Mouse (Mus musculus): ENCODE measurements around the gene Zfp456. TPM values are rescaled to one million over a fixed set of nuclear protein-coding genes. Genes with fewer than 3 reads are reported as not detected.
"Not testable (repeated sequence)": the region's sequence is repeated elsewhere in the genome, so short reads cannot be mapped to it uniquely, and the experiment has no call there.

Gene Zfp456
- 1.3 and 2.2 TPM in 2 replicates for polyA plus RNA-seq (2014; fragmentation: Nextera tagmentation; extraction: Ambion mirVana)

- not testable (repeated sequence) for H3K27me3 ChIP-seq (ENCODE audit: control insufficient read depth, insufficient read depth, low read length)
- peak within 1 kb of the TSS; percentile 37; the same call in 1 of the 2 replicates for H3K9ac ChIP-seq (ENCODE audit: low read depth, low read length)
- peak; percentile 97 for ATAC-seq (ENCODE audit: low FRiP score, low TSS enrichment)
These were observed at the start of gene Zfp456, which contains the start of gene Gm28041 for GRCm38 (mm10) chr13:67375050-67375911. TSS of gene Zfp456 (minus strand) at chr13:67375810. TSS of gene Gm28041 (minus strand) at chr13:67375733.

GRCm38 (mm10) chr13:67422532-67422931, 46.9 kb upstream of the Zfp456 start:
- H3K9ac ChIP-seq (ENCODE audit: low read depth, low read length); H3K4me1 ChIP-seq (ENCODE audit: control insufficient read depth, insufficient read depth, low read length); H3K4me2 ChIP-seq (replicated peaks; ENCODE audit: low read depth, low read length); H3K4me3 ChIP-seq (ENCODE audit: low read length); H3K27ac ChIP-seq (ENCODE audit: low read depth, low read length); H3K9me3 ChIP-seq (ENCODE audit: control insufficient read depth, low read length); H3K27me3 ChIP-seq (ENCODE audit: control insufficient read depth, insufficient read depth, low read length); ATAC-seq (ENCODE audit: low FRiP score, low TSS enrichment); H3K36me3 ChIP-seq (ENCODE audit: control insufficient read depth, insufficient read depth, low read length): not testable (repeated sequence)
- WGBS: 86% methylated on average over 2 of the region's 2 CpGs

More at GRCm38 (mm10) chr13:67375050-67375911, at the start of gene Zfp456, which contains the start of gene Gm28041:
- Histone ChIP-seq H3K4me2 (replicated peaks; ENCODE audit: low read depth, low read length) (peak within 1 kb of the TSS; percentile 46), H3K4me3 (ENCODE audit: low read length) (peak within 1 kb of the TSS; percentile 49)
- H3K36me3 ChIP-seq (ENCODE audit: control insufficient read depth, insufficient read depth, low read length); H3K4me1 ChIP-seq (ENCODE audit: control insufficient read depth, insufficient read depth, low read length); H3K9me3 ChIP-seq (ENCODE audit: control insufficient read depth, low read length); H3K27ac ChIP-seq (ENCODE audit: low read depth, low read length): not testable (repeated sequence)
- WGBS: 15% methylated on average over 13 of the region's 15 CpGs

GRCm38 (mm10) chr13:67421207-67421857, 45.7 kb upstream of the Zfp456 start, which contains the start of gene Zfp459:
TSS of gene Zfp459 (minus strand) at chr13:67421418.
- Histone ChIP-seq H3K4me2 (replicated peaks; ENCODE audit: low read depth, low read length) (peak within 1 kb of the TSS; percentile 59), H3K36me3 (ENCODE audit: control insufficient read depth, insufficient read depth, low read length) (no peaks in the 10 kb centered on the region), H3K9me3 (ENCODE audit: control insufficient read depth, low read length) (no peaks in the 10 kb centered on the region), H3K27ac (ENCODE audit: low read depth, low read length) (no peak within 1 kb of the TSS), H3K9ac (ENCODE audit: low read depth, low read length) (peak within 1 kb of the TSS; percentile 37), H3K4me3 (ENCODE audit: low read length) (peak within 1 kb of the TSS; percentile 49), H3K27me3 (ENCODE audit: control insufficient read depth, insufficient read depth, low read length) (no peaks in the 10 kb centered on the region), H3K4me1 (ENCODE audit: control insufficient read depth, insufficient read depth, low read length) (no peaks in the 10 kb centered on the region)
- WGBS: 2% methylated on average over 22 of the region's 22 CpGs
- ATAC-seq (ENCODE audit: low FRiP score, low TSS enrichment): peak; percentile 91

GRCm38 (mm10) chr13:67420558-67421206, 45.1 kb upstream of the Zfp456 start:
- Histone ChIP-seq H3K27me3 (ENCODE audit: control insufficient read depth, insufficient read depth, low read length) (no peaks in the 10 kb centered on the region), H3K4me2 (replicated peaks; ENCODE audit: low read depth, low read length) (peak overlapping the region; percentile 59), H3K4me1 (ENCODE audit: control insufficient read depth, insufficient read depth, low read length) (no peaks in the 10 kb centered on the region), H3K9ac (ENCODE audit: low read depth, low read length) (peak overlapping the region; percentile 37), H3K36me3 (ENCODE audit: control insufficient read depth, insufficient read depth, low read length) (no peaks in the 10 kb centered on the region), H3K4me3 (ENCODE audit: low read length) (peak overlapping the region; percentile 49), H3K9me3 (ENCODE audit: control insufficient read depth, low read length) (no peaks in the 10 kb centered on the region), H3K27ac (ENCODE audit: low read depth, low read length) (no peak overlapping the region)
- 33% methylated on average over 11 of the region's 11 CpGs for WGBS
- ATAC-seq (ENCODE audit: low FRiP score, low TSS enrichment): no peak

DNA sequence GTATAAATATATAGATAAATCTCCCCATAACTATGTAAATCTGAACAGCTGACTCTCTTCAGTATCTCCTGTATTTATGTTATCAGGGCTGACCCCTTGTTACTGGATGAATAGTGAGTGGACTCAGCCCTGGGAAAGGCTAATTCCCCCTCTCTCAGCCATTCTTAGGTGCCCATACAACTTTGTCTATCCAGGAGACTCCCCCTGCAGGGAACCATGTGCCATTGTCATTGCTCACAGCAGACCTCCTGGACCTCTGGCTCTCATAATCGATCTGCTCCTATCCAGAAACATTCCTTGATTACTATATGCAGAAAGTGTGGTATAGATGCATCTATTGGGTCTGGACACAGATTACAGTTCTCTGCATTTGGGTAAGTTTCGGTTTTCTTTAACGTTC, 41.2 kb upstream of the Zfp456 start:
- no peak for ATAC-seq (ENCODE audit: low FRiP score, low TSS enrichment)

GRCm38 (mm10) chr13:67415759-67416158, 40.1 kb upstream of the Zfp456 start:
- H3K9me3 ChIP-seq (ENCODE audit: control insufficient read depth, low read length): no peaks in the 10 kb centered on the region
- no peak for ATAC-seq (ENCODE audit: low FRiP score, low TSS enrichment)
- H3K4me2 ChIP-seq (replicated peaks; ENCODE audit: low read depth, low read length): no peak overlapping the region
- H3K4me3 ChIP-seq (ENCODE audit: low read length): no peak overlapping the region
- H3K27me3 ChIP-seq (ENCODE audit: control insufficient read depth, insufficient read depth, low read length): no peaks in the 10 kb centered on the region
- WGBS: 90% methylated on average over 6 of the region's 6 CpGs
- H3K36me3 ChIP-seq (ENCODE audit: control insufficient read depth, insufficient read depth, low read length): no peaks in the 10 kb centered on the region
- H3K27ac ChIP-seq (ENCODE audit: low read depth, low read length): no peak overlapping the region
- no peak overlapping the region for H3K9ac ChIP-seq (ENCODE audit: low read depth, low read length)
- H3K4me1 ChIP-seq (ENCODE audit: control insufficient read depth, insufficient read depth, low read length): no peaks in the 10 kb centered on the region

More for the DNA sequence above, 41.2 kb upstream of the Zfp456 start:
- H3K4me1 ChIP-seq (ENCODE audit: control insufficient read depth, insufficient read depth, low read length): no peaks in the 10 kb centered on the region
- H3K36me3 ChIP-seq (ENCODE audit: control insufficient read depth, insufficient read depth, low read length): no peaks in the 10 kb centered on the region
- no peak overlapping the region for H3K9ac ChIP-seq (ENCODE audit: low read depth, low read length)
- 95% methylated on average over 3 of the region's 3 CpGs for WGBS
- H3K4me3 ChIP-seq (ENCODE audit: low read length): no peak overlapping the region
- no peak overlapping the region for H3K4me2 ChIP-seq (replicated peaks; ENCODE audit: low read depth, low read length)
- no peak overlapping the region for H3K27ac ChIP-seq (ENCODE audit: low read depth, low read length)
- no peaks in the 10 kb centered on the region for H3K27me3 ChIP-seq (ENCODE audit: control insufficient read depth, insufficient read depth, low read length)
- no peaks in the 10 kb centered on the region for H3K9me3 ChIP-seq (ENCODE audit: control insufficient read depth, low read length)

GRCm38 (mm10) chr13:67413634-67414033, 38.0 kb upstream of the Zfp456 start:
- H3K4me1 ChIP-seq (ENCODE audit: control insufficient read depth, insufficient read depth, low read length); H3K27me3 ChIP-seq (ENCODE audit: control insufficient read depth, insufficient read depth, low read length); H3K27ac ChIP-seq (ENCODE audit: low read depth, low read length); H3K36me3 ChIP-seq (ENCODE audit: control insufficient read depth, insufficient read depth, low read length); H3K4me3 ChIP-seq (ENCODE audit: low read length); H3K4me2 ChIP-seq (replicated peaks; ENCODE audit: low read depth, low read length); ATAC-seq (ENCODE audit: low FRiP score, low TSS enrichment); H3K9me3 ChIP-seq (ENCODE audit: control insufficient read depth, low read length); H3K9ac ChIP-seq (ENCODE audit: low read depth, low read length): not testable (repeated sequence)
- WGBS: 76% methylated on average over 3 of the region's 3 CpGs

GRCm38 (mm10) chr13:67399183-67399903, 23.7 kb upstream of the Zfp456 start, which contains the start of gene Zfp429:
TSS of gene Zfp429 (minus strand) at chr13:67399819.
- not testable (repeated sequence) for H3K4me1 ChIP-seq (ENCODE audit: control insufficient read depth, insufficient read depth, low read length); H3K36me3 ChIP-seq (ENCODE audit: control insufficient read depth, insufficient read depth, low read length); H3K27me3 ChIP-seq (ENCODE audit: control insufficient read depth, insufficient read depth, low read length); H3K27ac ChIP-seq (ENCODE audit: low read depth, low read length); H3K9me3 ChIP-seq (ENCODE audit: control insufficient read depth, low read length)
- Histone ChIP-seq H3K9ac (ENCODE audit: low read depth, low read length) (peak within 1 kb of the TSS; percentile 57; the same call in 1 of the 2 replicates), H3K4me2 (replicated peaks; ENCODE audit: low read depth, low read length) (peak within 1 kb of the TSS; percentile 46), H3K4me3 (ENCODE audit: low read length) (peak within 1 kb of the TSS; percentile 58)
- WGBS: 2% methylated on average over 14 of the region's 16 CpGs
- ATAC-seq (ENCODE audit: low FRiP score, low TSS enrichment): peak; percentile 97
